Mouse (Mus musculus): Measurements from ENCODE around the gene Hip1.
A peak's percentile ranks its signal among the peaks of the same experiment; 100 is the strongest.

The Hip1 gene

DNA sequence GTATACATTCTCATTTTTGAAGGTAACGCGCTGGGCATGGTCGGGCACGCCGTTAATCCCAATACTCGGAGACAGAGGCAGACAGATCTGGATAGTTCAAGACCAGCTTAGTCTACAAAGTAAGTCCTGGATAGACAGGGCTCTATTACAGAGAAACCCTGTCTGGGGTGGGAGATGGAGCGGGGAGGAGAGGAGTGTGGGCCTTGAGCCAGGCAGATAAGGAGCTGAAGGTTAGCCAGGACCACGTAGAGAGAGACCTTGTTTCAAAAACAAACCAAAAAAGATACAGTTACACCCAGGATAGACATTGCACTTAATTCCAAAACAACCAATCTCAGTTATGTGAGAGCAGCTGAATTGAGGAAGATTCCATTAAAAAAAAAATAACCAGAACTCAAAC lies 99.2 kb downstream of the Hip1 start:
- DNase-seq (ENCODE audit: low spot score in 2 of 2): no peak

DNA sequence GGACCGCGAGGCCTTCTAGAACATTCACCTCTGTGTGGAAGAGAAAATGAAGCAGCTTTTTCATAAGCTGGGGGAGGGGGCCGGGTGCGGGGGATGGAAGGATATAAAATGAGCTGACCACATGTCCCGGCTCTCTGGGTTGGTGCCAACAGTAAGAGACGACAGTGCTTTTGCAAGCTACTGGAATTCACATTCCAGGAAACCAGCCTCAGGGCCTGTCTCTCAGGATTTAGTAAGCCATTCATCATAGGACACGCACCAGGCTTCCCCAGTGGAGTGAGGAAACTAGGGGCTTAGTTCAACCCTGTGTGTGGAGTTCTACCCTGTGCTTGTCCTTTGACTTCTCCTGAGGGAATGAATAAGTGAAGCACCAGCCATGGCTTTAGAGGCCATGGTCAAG lies 102.5 kb downstream of the Hip1 start:
- no peak for DNase-seq (ENCODE audit: low spot score in 2 of 2)

DNA sequence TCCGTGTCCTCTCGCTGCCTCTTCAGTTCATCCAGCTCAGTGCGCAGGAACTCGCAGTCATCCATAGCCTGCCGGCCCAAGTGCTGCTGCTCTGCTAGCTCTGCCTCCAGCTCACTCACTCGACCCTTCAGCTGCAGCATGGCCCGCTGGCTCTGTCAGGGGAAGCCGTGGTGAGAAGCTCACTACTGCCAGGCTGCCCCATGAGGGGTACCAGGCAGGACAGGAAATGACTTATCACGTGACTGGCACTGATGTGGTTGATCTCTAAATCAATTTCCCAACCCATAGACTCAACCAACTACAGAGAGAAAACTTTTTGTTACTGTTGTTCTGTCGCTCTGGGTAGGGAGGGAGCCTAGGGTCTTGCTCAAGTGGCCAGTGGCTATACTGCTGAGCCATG lies 109.9 kb downstream of the Hip1 start:
- DNase-seq (ENCODE audit: low spot score in 2 of 2): no peak

DNA sequence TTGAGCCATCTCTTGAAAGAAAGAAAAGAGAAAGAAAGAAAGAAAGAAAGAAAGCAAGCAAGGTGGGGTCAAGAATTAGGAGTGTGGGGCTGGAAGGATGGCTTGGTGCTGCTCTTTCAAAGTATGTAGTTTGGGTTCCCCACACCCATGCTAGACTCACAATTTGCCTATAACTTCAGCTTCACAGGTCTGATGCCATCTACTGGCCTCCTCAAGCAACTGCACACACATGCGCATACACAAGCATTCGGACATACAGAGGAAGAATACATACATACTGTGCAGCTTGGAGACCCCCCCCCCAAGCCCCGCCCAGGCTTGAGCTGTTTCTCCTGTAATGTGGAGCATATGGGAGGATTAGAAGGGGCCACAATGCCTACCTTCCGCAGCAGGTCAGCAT lies 111.1 kb downstream of the Hip1 start:
- DNase-seq (ENCODE audit: low spot score in 2 of 2): no peak

DNA sequence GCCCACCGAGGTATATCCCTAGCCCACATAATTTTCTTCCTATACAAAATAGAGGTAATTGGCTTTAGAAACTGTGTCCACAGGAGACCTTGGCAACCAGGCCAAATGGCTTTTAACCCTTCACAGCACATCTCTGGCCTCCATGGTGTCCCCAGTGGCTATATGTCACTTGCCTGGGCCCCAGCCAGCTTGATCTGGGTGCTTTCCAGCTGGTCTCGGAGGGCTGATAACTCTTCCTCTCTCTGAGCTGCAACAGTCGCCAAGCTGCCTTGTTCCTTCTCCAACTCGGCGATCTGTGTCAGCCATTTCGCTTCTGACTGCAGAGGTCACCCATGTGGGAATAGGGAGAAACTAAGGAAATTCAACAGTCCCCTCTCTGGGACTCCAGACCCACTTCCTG lies 113.8 kb downstream of the Hip1 start:
- DNase-seq (ENCODE audit: low spot score in 2 of 2): no peak

DNA sequence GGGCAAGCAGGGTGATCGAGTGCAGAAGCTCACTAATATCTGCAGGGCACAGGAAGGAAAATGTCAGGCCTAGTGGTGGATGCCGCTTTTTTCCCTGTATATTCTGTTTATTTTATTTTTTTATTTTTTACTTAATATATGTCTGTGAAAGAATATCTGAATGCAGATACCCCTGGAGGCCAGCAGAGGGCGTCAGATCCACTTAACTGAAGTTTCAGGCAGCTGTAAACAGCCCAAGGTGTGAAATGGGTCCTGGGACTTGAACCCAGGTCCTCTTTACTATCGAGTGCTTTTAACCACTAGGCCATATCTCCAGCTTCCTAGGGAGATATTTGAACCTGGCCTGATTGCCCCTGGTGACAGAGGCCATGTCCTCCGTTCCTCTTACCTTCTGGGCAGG lies 116.1 kb downstream of the Hip1 start:
- no peak for DNase-seq (ENCODE audit: low spot score in 2 of 2)

DNA sequence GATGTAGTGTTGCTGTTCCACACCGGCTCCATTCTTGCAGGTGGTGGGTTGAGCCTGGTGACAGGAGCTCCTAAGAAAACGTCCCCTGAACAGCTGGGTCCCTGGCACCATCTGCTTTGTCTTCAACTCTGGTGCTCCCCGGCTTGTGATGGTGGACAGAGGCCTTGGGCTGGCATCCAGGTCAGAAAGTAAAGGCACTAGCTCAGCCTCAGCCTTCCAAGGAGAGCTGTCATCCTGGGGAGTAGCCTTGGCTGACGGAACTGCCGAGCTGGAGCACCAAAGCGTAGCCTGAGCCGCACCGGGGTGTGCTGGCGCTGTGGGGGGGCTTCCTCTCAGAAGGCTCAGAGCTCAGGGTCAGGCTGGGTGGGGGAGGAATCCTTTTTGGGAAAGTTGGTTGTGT lies 134.7 kb downstream of the Hip1 start:
- no peak for DNase-seq (ENCODE audit: low spot score in 2 of 2)

DNA sequence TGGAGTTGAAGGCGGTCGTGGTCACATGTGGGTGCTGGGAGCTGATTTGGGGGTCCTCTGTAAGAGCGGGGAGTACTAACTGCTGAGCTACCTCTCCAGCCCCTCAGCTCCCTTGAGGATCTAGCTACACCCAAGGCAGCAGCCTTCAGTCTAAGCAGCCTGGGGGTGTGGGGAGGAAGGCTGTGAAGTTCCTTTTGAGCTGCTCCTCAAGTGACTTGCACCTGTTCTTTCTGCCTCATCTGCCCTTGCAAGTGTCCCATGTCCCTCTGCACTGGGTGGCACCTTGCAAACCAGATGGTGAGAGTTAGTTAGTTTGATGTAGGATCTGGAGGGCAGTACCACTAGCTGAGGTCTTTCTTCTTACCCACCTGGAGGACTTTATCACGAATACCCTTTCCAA lies 136.8 kb downstream of the Hip1 start:
- DNase-seq (ENCODE audit: low spot score in 2 of 2): no peak

DNA sequence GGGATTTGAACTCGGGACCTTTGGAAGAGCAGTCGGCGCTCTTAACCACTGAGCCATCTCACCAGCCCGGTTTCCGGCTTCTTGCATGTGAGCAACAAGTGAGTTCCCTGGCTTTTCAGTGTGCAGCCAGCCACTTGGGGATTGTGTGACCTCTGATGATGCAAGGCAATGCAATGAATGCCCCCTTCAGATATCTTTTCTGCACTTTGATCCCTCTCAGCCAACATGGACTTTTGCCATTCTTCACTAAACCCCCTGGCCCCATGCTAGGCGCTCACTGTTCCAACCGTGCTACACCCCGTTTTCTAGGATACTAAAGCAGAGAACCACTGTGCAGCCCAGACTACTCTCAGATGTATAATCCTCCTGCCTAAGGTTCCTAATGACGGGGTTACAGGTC lies 139.5 kb downstream of the Hip1 start:
- DNase-seq (ENCODE audit: low spot score in 2 of 2): no peak

DNA sequence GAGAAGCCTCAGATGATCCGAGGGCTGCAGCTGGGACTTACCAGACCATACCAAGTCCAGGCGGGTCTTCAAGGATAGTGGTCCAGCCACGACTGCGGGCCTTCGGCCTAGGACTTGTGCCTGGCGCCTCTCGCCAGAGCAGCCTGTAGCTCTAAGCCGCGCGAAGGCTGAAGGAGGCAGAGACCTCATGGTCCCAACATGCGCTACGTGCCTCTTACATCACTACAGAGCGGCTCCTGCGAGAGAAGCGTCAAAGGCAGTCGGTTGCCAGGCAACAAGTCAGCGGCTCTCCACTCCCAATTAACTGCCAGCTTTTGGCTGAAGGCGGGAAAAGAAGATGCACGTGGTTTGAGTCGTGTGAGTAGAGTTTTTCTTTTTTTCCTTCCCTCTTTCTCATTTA lies 140.3 kb downstream of the Hip1 start:
- no peak for DNase-seq (ENCODE audit: low spot score in 2 of 2)

DNA sequence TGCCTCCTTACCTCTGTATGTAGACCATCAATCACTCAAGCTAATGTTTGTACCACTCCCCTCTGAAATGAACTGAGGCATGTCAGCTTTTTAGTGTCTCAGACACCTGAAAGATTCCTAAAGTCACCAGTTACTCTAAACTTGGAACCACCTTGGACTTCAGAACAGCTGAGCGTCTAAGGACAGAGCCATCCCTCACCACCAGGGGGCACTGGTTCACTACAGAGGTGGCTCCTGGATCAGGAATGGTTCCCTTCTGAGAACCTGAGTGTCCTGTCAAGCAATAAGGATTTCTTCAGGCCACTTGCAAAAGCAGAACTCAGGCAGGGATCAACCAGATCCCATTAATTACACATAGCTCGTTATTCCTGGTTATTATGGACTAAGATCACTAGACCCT lies 144.7 kb downstream of the Hip1 start:
- peak; percentile 44 to 60 for DNase-seq (ENCODE audit: low spot score in 2 of 2)

DNA sequence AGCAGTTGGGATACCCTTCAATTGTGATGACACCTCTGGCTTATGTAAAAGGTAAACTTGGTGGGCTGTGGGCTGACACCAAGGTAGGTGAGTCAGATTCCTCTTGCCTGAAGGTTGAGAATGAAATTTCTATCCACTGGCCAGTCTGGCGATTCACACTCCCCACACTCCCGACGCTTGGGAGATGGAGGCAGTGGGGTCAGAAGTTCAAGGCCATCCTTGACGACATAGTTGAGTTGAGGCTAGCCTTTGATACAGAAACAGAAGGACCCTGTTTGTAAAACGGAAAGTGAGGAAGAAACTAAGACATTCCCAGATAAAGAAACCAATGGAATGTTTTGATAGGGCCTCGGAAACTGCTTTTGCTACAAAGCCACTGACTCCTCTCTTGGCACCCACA lies 145.5 kb downstream of the Hip1 start:
- no peak for DNase-seq (ENCODE audit: low spot score in 2 of 2)

DNA sequence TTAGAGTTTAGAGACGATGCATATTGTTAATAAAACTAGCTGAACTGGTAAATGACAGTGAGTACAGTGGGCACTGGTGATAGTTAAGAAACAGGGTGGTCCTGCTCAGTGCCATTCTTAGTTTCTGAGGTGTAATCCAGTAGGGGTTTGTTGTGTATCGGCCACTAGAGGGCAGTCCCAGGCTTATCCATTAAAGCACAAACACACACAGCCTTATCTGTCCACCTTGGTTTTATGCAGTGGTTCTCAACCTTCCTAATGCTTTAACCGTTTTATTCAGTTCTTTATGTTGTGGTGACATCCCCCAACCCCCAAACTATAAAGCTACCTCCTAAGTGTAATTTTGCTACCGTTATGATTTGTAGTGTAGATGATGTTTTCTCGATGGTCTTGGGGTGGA lies 149.1 kb downstream of the Hip1 start:
- DNase-seq (ENCODE audit: low spot score in 2 of 2): no peak

DNA sequence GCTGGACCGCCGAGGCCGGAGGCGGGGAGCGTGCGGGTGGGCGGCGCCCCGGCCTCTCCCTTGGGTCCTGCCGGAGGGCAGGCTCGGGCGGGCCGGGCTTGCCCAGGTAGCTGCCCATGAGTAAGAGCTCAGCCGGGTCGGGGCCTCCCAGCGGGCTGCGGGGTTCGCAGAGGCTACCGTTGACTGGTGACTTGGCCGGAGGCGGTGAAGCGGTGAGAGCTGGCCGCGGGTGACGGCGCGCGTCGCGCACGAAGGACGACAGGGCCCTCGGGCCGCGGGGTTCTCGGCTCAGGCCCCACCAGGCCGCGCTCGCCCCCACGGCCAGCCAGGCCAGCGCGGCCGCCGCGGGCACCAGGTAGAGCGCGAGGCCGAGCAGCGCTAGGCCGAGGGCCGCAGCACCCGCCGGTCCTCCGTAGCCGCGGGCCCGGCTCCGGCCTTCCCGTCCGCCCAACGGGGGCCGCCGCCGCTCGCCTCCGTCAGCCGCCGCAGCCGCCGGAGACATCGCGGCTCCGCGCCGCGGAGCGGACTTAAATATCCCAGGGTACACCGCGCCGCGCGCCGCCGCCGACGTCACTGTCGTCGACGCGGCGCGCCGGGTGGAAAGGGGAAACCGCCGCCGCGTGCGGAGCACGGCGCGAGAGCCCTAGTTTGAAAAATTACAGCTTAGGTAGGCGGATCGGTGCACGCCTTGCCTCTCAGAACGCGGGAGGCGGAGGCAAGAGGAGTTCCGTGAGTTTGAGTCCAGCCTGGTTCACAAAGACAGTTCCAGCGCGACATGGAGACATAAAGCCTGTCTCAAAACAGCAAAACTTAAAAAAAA lies 150.7 kb downstream of the Hip1 start, which contains the start of gene Pom121:
Gene Pom121, minus strand, starts transcription at position 543 of the 820 bp plus-strand sequence.
- DNase-seq (ENCODE audit: low spot score in 2 of 2): peak; percentile 69 to 70

DNA sequence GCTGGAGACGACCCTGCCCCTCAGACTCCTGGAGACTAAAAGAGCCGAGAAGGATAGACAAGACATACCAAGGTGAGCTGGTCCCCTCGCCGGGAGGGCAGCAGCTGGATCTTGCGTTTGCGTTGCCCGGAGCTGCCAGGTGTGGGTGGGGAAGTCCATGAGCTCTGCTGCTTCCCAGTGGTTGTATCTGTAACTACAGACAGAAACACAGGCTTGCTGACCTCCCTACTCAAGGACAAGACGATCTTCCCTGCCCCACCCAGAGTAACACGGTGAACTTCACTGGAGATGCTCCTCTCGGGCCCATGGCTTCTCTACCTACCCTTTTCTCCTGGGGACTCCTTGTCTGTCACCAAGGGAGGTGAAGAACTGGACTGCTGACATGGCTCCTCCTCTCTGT lies 161.1 kb downstream of the Hip1 start:
- DNase-seq (ENCODE audit: low spot score in 2 of 2): no peak

DNA sequence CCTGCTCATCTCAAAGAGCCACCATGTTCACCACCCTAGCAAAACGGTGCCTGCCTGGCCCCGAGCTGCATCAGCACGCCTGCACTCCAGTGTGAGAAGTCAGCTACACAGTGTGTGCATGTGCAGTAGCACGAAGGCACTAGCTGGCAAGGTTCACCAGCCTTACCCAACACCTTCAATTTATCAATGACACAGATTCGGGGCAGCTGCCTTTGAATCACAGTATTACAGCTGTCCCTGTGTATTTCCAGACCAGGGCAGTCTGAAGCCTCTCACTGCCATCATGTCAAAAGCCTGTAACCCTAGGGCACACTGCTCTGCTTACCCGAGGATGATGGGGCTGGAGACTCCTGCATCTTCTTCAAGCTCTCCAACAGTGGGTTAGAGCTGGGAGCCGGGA lies 162.2 kb downstream of the Hip1 start:
- DNase-seq (ENCODE audit: low spot score in 2 of 2): no peak

DNA sequence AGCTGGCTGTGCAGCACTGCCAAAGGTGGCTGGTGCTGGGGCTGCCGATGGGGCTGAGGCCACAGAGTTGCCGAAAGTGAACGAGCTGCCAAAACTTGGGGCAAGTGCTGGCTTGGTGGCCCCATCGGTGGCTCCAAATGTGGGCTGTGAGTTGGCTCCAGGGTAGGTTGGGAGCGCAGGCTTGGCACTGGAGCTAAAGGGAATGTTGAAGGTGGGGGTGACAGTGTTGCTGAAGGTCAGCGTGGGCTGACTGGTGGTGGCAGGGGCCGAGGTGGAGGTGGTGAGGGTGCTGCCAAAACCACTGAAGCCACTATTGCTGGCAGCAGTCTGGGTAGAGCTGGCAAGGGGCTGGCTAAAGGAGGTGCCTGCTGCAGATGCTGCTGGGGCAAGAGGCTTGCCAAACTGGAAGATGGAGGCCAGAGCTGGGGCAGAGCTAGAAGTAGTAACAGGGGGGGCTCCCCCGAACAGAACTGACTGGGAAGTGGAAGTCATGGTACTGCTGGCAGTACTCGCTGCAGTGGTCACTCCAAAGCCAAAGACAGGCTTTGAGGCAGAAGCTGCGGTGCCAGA lies 163.5 kb downstream of the Hip1 start:
- DNase-seq (ENCODE audit: low spot score in 2 of 2): no peak

DNA sequence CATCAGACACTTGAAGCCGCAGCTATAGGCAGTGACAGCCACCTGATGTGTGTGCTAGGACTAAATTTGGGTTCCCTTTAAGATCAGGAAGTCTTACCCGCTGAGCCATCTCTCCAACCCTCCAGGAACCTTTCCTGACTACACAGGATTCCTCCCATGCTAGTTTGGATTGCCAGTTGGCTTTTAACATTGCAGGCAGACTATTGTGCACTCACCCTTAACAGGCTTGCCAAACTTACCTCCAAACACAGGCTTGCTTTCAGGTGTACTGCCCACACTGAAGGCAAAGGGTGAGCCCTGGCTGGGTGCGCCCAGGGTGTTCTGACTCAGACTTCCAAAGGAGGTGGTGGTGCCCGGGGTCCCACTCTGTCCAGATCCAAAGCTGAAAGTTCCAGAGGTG lies 164.2 kb downstream of the Hip1 start:
- no peak for DNase-seq (ENCODE audit: low spot score in 2 of 2)

DNA sequence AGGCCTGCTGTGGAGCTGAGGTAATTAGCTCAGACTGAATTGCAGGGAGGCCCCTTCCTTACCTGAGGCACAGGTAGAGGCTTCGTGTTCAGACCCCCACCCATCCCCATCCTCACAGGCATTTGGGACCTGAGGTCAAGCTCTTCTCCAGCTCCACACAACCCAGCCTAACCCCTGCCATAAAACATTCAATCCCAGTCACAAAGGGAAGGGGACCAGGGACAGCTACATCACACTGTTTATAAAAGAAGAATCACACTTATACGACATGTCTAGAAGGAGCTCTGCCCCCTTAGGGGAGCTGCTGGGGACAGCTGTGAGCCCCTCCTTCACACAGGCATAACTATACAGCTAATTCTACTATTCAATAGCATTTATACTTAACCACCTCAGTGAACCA lies 168.6 kb downstream of the Hip1 start:
- DNase-seq (ENCODE audit: low spot score in 2 of 2): no peak

DNA sequence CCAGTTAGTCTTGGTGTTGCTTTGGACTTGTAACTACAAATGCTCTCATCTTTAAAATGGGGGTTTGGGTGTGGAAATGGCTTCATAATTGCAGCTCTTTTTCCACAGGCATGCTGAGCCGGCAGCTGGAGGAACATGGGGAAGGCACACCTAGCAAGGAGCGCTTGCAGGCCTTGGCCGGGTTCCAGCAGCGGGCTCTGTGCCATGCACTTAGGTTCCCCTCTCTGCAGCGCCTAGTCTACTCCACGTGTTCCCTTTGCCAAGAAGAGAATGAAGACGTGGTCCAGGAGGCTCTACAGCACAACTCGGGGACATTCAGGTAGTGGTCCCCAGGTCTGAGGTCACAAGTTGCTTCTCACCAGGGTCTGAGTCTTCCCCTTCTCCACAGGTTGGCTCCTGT lies 169.8 kb downstream of the Hip1 start:
- DNase-seq (ENCODE audit: low spot score in 2 of 2): no peak

DNA sequence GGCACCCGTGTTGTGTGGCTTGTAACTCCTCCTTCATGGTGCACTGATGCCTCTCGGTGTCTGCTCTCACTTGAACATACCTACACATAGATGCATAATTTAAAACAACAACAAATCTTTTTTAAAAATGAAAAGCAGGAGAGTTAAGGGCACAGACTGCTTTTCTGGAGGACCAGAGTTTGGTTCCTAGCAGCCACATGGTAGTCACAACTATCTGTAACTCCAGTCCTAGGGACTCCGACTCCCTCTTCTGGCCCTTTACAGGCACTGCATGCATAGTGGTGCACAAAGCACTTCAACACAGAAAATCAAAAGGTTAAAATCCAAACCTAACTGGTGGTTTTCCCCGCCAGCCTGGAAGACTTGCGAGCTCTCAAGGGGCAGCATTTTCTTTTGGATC lies 171.3 kb downstream of the Hip1 start:
- DNase-seq (ENCODE audit: low spot score in 2 of 2): no peak

DNA sequence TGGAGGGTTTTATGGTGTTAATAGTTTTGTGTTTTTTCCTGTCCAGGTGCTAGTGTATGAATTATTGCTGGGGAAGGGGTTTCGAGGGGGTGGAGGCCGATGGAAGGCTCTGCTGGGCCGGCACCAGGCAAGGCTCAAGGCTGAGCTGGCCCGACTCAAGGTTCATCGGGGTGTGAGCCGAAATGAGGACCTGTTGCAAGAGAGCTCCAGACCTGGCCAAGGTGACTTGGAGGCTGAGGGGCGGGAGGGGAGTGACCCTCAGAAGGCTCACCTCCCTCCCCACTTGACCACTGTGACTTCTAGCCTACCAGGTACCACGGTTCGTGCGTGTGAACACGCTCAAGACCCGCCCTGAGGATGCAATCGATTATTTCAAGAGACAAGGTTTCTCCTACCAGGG lies 173.7 kb downstream of the Hip1 start:
- DNase-seq (ENCODE audit: low spot score in 2 of 2): no peak

DNA sequence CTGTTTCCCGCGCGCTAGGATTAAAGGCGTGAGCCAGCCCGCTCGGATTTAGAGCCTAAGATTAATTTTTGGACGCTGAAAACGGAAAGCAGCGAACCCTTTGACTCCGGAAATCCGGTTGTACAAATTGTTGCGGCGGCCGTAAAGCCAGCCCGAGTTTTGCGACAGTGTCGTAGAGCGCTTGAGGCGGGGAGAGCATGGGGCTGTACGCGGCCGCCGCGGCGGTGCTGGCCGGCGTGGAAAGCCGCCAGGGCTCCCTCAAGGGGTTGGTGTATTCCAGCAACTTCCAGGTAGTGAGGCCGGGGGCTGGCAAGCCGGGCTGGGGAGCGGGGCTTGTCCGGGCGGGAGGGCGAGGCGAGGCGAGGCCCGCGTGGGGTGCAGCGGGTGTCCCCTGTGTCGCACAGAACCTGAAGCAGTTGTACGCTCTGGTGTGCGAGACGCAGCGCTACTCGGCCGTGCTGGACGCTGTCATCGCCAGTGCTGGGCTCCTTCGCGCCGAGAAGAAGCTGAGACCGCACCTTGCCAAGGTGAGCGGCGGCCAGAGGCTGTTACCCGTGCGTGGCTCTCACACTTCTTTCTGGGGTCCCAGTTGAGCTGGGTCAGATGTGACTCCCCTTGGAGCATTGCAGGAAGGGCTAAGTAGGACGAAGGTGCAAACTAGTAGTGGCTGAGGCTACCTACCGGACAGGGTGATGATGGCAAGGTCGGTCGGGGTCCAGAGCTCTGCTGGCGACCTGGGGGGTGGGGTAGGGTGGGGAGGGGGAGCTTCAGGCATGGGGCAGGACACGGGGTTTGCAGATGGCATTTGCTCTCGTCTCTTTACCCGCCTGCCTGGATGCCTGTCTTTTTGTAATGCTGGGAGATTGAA lies 174.9 kb downstream of the Hip1 start, which contains the start of gene Nsun5:
Gene Nsun5, plus strand, starts transcription at position 167 of the 868 bp plus-strand sequence.
- peak; percentile 87 to 96 for DNase-seq (ENCODE audit: low spot score in 2 of 2)

Measured in urinary bladder, adult 18-20 months (tissue).